Mouse (Mus musculus): ENCODE measurements around the gene Irf8.

Gene Irf8

DNA sequence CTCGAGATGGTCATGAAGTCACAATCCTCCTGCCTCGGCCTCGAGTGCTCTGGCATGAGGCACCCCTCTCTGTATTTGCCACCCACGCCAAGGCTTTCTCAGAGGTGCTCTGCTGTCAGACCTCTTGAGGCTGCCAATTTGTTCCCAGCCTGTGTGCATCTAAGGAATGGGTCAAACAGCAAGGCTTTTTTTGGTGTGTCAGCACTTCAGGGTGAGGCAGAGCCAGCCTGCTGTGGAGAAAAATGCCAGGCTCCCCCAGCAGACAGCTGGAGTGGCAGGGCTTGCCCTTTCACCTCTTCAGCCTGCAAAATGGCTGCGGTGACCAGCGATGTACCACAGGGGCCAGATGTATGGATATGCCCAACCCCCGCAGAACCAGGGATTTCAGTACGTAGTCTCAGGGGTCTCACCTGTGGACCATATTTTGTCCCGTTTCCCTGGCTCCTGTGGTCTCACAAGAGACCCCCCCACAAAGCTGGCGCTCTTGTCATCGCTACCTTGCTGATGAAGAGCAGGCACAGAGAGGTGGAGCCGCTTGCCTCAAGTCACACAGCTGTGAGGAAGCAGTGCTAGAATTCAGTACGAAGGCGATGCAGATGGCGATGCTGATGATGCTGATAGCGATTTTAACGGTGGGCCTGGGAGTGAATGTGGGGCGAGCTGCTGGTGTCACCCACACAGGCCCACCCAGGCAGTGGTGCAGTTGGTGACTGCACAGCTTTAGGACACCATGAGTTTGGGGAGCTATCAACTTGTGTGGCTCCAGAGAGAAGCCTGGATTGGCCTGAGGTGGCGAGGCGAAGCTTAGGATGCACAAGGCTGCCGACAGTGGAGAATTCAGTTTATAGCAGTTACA lies 15.3 kb downstream of the Irf8 start:
- DNase-seq, result no peak

DNA sequence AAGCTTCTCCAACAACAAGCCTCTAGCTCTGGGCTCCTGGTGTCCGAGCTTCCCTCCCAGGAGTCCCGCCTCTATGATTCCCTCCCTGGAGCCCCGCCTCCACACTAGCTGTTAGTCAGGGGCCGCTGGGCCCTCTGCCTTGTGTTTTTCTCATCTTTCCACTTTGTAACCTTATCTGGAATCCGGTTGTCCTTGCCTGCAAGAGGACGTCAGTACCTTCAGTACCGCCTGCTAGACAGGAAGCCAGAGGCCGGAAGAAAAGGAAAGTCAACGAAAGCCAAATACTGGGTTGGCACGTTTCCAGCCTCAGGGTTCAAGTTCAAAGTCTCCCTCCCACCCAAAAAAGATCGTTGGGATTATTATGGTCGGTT lies 15.9 kb downstream of the Irf8 start:
- no peak for DNase-seq

DNA sequence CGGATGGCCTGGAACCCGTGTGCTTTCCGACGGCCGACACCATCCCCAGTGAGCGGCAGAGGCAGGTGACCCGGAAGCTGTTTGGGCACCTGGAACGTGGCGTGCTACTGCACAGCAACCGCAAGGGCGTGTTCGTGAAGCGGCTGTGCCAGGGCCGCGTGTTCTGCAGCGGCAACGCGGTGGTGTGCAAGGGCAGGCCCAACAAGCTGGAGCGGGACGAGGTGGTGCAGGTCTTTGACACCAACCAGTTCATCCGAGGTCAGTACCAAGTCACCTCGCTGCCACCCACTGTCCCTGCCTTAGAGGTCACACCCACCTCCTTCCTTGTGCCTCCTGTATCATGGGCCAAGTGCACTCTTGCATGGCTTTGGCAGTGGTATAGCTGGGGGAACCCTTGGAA lies 17.3 kb downstream of the Irf8 start:
- no peak for DNase-seq

DNA sequence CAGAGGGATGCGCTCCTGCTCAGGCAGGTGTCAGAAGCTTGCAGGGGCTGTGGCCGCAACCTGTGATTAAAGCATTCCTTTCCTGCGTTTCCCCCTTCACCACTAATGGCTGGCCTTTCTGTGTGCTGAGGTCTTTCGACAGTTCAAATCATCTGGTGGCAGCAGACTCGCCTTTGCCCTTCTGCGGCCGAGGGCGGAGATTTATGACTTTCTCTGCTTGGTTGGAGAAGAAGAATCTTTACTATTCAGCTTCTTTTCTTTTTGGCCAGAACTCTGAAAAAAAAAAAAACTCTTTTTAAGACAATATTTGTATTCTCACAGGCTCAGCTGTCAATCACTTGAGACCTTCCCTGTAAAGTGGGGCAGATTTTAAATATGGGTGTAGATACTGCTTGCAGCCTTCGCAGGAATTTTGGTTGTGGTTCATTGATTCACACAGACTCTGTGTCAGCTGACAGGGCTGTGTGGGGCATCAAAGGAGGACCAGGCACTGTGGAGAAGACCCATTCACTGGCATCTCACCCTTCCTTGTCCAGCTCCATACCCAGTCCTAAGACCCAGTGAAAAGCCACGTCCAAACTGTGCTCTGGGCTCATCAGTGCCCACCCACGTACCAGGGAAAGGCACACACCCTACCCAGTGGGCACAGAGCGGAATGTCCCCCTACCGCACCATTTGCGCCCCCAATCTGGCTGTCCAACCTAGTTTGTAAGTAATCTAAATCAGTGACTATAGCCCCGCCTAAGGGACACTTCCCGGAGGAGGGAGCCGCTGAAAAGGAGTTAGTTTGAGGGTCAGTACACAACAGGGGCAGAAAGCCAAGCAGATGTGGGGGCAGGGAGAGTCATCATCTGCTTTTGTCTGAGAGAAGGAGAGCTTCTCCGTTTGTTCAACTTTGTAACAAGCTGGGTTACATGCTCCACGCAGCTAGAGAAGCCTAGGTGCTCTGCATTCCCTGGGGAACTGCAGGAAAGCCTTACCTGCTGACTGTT lies 19.4 kb downstream of the Irf8 start:
- no peak for DNase-seq

DNA sequence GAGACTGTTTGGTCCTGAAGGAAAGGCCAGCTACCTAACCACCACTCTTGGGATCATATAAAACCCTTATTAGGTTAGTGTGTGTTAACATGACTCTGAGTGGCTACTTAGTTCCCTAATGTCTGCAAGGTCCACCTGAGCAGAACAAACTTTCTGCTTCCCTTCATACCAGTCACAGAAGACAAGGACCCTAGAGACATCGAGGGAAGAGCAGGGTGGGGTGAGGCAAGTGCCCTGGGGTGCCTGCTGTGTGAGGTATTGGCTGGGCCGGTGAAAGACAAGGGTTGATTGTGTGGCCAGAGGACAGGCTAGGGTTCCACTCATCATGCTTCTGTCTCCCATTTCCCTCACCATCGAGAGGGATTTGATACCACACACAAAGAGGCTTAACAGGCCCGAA lies 21.8 kb downstream of the Irf8 start:
- peak in 1 of 2 experiments; percentile 56 for DNase-seq

DNA sequence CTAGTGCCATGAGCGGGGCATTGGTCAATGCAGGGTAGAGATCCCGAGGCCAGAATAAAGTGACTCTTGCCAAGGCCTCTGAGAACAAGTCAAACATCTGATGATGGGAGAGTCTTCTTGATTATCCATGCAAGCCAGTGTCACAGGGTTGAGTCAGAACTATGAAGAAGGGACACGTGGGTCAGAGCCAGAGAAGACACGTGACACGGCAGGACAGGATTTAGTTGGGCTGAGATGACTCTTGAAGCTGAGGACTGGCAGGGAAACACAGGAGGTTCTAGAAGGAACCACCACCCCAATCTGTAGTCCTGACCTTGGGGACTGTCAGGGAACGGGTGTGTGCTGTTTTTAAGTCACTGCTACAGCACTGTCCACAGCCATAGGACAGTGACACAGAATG lies 23.7 kb downstream of the Irf8 start:
- peak in 1 of 2 experiments; percentile 56 for DNase-seq

DNA sequence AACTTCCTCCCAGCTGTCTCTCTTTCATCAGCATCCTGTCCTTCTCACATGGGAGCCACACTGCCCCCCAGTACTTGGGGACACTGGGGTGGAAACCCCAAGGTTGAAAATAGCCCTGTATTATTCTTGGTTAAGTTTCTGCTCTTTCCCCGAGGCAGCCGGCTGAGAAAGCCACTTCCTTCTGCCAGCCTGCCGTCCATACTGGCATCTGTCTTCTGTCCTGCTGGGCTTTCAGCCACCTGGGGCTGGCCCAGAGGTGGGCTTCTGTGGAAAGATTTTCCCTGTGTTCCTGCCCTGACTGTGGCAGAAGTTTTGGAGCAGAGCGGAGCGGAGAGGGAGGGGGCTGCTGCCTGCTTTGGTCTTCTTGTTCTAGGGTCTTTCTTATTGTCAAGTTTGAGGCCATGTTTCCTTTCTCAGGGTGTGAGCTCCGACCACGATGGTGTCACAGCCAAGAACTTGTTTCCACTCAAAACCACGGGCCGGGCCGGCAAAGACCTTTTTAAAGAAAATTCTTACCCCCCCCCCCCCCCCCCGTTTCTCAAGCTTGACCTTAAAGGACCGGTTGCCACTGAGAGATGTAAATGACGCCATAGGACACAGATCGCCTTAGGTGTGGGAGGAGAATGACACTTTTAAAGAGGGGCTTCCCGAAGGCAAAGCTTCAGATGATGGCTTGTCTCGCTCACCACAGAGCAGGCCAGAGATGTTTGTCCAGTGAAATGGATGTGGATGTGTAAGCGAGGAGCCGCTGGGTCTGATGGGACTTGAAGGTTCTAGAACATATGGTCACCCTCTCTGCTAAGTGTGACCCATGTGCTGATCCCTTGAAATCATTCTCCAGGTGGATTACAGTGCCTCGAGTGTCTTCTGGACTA lies 24.4 kb downstream of the Irf8 start:
- peak; percentile 68 to 69 for DNase-seq

DNA sequence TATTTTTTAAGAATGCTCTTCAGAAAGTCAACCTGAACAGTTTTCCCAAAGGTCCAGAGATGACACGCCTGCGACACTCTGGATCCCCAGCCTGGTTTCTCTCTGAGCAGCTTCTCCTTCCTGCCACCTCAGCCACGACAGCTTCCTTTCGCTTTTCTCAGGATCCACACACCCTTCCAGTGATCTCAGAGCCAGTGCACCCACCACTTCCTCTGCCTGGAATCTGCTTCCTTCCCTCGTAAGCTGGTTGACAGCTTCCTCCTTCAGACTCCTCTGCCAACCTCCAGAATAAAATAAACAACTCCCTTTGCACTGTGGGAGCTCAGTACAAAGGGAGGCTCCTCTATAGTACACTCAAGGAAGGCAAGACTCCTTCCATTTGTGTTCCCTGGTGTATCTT lies 27.1 kb downstream of the Irf8 start:
- peak in 1 of 2 experiments; percentile 9 for DNase-seq

DNA sequence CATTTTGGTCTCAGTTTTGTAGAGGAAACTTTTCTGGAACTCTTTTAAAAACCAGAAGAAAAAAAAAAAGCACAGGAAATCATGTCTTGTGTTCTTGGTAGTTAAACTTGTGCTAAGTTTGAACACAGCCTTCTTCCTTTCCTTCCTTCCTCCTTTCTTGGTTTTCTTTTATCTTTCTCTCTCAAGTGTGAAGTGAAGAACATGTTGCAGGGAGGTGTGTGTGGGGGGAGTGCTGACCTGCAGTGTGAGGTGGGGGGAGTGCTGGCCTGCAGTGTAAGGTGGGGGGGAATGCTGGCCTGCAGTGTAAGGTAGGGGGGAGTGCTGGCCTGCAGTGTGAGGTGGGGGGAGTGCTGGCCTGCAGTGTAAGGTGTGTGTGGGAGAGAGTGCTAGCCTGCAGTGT lies 28.5 kb downstream of the Irf8 start:
- DNase-seq, result peak in 1 of 2 experiments; percentile 8

DNA sequence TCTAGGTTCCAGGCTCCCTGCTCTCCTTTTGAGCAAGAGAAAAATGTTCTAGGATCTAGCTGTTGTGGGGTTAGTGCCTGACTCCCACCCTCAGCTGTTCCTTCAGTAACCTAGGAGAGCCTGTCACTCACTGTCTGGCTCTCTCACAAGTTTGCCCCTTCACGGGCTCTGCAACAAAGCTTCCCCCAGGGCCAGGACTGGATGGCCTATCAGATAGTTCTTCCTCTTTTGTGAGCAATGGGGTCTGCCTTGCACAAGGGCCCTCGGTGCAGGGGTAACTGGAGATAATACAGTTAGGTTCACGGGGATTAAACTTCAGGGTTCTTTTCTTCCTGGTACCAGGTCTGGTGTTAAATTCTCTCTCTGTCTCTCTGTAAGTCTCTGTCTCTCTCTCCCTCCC lies 30.5 kb downstream of the Irf8 start:
- DNase-seq, result peak; percentile 49 to 52

DNA sequence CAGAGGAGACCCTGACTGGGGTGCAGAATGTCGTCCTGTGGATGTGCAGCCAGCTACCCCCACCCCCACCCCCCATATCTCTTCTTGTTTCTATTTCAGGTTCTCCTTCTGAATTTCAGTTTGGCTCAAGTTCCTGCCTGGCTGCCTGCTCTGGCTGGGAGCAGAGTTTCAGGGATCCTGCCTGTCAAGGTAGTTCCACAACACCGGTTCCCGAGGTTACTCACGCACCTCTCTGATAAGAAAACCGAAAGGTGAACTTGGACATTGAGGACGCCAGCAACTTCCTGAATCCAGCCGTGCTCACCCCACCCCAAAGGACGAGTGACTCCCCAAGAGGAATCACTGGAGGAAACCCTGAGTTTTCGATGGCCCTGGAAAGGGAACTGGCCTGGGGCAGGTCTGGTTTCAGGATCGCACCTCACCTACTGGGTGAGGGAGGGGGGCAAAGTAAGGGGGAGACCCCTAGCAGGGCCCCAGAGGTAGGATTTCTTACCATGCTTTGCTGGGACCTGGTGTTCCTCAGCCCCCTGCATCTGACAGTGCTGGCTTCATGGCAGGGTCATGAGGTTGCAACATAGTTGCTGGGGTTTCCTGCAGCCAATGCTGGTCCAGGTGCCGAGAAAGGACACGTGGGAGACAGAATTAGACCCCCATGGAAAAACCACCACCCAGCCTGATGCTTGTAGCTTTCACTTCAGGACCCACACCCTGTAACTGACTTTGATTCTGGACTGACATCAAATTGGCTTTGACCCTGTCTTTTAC lies 32.5 kb downstream of the Irf8 start:
- no peak for DNase-seq

DNA sequence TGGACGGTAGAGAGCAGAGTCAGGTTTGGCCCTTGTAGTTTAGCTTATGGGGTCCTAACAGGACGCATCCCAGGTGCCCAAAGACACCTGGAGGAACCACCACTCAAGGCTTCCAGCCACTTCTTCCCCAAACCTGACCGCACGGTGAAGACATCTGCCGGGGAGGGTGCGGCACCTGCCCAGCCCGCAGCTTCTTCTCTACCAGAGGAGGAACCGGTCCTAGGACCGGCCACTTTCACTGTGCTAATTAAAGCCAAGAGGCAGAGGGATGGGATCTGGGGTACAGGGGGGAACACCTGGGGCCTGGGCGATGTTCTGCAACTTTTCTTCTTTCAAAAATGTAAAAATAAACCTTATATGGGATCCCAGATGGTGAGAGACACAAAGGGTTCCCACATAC lies 41.0 kb downstream of the Irf8 start:
- DNase-seq, result peak in 1 of 2 experiments; percentile 38

DNA sequence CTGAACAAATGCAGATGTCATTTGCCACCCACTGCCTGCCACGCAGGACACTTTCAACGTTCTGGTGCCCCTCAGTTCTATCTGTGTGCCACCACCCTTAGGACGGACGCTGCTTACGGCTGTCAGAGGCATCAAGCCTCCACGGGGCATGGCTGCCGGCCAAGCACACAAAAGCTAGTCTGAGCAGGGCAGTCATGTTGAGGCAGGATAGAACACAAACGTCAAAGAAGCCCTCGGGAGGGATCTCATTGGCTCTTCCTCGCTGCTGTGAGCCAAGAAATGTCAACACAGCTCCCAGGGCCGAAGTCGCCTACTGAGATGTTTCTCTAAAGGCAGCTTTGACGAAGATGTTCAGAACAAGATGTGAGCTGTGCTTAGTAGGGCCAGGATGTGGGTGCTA lies 41.6 kb downstream of the Irf8 start:
- DNase-seq, result no peak

DNA sequence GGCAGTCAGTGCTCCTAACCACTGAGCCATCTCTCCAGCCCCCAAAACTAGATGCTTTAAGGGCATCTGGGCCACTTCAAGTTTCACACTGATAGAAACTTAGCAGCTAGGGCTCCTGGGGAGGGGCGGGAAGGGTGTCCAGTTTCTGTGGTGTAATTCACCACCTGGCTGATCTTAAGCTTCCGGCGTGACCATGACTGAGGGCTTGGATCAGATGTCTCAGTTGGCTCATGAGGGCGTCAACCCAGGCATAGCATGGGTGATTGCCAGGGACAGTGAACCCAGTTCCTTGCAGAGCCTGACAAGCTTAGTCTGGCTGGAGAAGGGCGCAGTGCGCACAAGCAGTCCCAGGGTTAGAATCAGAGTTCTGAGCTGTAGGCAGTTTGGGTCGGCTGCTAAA lies 42.9 kb downstream of the Irf8 start:
- DNase-seq, result no peak

DNA sequence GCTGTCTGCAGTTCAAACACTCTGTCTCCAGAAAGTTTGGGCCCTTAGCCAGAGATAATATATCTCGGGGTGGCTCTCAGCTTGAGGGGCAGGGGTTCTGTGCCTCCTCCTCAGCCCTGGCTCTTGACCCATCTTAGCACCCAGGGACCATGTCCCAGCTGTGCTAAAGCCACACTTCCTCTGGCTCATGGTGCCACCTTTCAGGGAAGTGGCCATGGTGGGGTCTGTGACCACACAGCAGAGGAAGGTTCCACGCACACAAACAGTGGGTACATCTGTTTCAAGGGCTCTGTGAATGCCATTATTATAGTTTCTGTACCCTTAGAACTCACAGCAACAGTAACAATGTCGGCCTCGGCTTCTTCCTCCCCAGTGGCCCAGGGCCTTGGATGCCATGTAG lies 47.6 kb downstream of the Irf8 start:
- DNase-seq, result no peak

DNA sequence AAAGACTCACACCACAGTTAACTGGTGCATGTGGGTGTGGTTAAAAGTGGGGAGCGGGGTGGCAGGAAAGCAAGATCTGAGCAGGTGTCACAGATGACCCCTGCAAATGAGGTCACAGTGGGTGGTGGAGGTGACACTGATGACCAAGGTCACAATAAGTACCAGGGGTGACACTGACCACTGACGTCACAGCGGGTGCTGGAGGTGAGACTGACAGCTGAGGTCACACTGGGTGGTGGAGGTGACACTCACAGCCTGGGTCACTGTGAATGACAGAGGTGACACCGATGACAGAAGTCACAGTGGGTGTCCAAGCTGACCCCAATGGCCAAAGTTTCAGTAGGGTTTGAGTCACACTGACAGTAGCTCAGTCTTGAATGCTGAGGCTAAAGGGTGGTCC lies 50.6 kb downstream of the Irf8 start:
- DNase-seq, result no peak

DNA sequence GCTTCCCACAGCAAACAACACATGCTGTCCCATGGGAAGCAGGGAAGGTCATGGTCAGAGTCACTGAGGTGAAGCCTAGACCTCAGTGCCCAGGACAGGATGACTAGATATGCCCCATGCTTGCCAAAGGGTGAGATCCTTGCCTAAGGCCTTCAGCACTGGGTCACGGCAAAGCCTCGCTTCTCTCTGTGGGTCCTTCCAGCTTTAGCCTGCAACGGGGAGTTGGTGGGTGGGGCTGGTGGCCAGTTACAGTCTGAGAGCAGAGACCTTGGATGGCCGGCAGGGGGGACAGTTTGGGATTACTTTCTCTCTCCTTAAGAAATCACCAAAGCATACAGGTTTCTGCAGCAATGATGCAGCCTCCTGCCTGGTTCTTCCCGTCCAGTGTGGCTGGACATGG lies 51.5 kb downstream of the Irf8 start:
- no peak for DNase-seq

DNA sequence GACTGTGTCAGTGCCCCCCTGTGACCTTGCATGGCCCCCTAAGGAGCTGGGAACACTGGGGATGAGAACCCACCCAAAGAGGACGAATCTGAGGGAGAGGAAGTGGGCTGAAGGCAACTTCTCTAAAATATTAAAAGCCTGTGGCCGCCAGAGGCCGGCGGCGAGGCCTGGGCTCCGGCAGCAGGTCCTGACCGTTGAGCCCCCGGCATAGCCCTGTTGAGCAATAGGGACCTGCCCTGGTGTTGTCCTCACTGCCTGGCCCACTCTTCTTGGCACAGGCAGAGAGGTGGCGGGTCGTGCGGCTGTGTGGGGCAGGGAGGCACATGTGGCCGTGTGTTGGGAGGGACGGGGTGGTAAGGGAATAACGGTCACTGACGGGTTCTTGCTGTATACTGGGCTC lies 56.6 kb downstream of the Irf8 start:
- DNase-seq, result peak; percentile 41 to 45

DNA sequence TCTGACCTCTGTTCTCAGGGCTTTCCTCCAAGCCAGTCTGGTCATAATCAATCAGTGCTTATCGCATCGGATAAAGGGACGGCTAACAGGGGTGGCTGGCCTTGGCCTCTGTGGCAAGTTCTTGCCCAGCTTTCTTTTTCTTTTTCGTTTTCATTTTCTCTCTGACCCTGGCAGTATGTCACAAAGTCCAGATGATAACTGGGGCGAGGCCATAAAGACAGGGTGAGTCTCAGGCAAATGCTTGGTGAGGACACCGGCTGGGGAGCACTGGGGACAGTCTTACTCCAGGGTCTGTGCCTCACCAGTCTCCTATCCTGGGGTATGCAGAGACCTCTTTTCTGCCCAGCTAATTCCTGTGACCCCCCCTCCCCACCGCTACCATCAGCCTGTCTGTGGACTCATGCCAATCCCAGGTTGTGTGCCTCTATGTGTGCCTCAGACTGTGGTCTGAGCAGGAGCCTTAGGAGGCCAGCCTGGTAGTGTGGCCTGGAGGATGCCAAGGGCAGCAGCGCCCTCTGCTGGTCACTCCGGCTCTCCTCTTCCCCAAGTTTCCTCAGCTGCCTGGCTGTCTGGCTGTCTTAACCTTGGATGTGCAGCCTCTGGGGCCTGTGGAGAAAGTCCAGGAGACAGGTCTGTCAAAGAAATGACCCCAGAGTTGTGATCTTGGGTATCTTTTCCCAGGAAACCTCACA lies 59.9 kb downstream of the Irf8 start:
- DNase-seq, result peak; percentile 88

DNA sequence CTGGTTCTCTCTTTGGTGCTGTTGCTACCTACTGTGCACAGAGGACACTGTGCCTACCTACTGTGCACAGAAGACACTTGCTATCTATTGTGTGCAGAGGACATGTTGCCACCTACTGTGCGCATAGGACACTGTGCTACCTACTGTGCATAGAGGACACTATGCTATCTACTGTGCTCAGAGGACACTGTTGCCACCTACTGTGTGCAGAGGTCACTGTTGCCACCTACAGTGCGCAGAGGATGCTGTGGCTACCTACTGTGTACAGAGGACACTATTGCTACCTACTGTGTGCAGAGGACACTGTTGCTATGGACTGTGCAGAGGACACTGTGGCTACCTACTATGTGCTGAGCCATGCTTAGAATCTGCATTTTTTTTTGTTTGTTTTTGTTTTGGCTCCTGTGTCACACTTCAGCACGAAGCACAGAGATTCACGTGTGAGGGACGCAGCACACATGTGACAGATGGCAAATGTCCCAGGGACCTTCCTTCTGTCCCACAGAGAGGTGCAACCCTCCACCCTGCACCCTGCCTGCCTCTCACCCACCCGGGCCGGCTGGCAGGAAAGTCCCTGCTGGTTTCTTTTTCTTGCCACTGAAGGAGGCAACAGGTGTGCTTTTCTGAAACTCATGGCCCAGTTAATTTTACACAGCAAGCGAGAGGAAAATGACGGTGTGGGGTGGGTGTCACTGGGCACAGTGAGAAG lies 61.0 kb downstream of the Irf8 start:
- peak; percentile 32 to 50 for DNase-seq

All from B cell, adult 2 months (primary cell).